Mouse (Mus musculus): ENCODE results near the gene Vill.

Vill gene

DNA sequence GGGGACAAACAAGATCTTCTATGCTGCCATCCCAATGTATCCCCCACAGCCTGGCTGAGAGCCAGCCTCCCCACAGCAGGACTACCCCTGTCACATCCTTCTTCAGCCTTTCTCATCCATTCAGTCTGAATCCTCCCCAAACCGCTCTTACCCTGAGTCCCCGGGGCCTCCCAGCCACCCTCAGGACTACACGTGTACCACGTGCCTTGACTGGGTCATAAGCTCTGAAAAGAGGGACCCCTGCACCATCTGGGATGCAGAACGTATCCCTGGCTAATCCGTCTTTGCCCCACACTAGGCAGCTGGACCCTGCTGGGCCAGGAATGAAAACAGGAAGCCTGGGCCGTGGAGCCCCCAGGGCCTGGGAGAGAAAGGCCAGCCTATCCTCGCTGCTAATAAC is 29.5 kb downstream of the Vill start:
- DNase-seq (ENCODE audit: low read depth): no peak

DNA sequence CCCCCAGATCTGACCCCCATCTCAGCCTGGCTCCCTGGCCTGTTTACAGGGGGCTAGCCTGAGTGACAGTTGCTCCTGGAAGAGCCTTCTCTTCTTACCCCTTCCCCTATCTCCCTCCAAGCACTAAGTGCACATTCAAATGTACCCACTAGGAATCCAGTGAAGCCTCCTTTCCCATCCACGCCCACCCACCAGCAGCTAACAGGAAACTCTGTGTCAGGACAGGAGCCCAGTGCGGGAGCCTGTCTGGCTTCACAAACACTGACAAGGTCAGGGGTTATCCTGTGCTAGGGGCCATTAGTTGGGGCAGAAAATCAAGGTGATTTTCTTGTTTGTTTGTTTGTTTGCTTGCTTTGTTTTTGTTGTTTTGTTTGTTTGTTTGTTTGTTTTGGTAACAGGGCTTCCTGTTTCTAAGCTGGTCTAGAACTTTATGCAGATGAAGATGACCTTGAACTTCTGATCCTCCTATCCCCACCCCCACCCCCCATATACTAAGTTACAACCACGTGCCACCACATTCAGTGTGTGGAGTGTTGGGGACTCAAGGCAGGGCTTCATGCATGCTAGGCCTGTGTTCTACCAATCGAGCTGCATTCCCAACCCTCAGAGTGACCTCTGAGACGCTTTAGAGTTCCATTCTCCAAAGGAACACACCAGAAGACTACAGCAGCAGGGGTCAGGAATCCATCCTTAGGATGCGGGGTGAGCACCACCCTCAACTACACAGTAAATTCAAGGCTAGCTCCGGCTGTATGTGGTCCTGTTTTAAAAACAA is 30.3 kb downstream of the Vill start:
- DNase-seq (ENCODE audit: low read depth): no peak

DNA sequence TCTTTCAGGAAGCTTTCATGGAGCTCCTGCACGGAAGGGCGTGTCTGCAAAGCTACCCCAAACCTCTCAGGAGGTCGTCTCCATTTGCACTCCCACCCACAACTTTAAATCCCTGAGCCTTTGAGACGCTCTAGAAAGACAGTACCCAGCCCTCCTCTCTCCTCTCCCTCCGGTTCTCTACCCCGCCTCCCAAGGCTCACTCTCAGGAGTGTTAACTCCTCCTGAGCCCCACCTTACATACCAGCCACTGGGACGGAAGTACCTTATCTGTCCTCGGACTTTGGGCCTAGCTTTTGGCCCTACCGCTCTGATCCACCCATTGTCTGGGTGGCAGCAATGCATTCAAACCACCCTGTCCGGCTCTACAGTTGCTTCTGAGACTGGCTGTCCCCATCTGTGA is 31.4 kb downstream of the Vill start:
- no peak for DNase-seq (ENCODE audit: low read depth)

DNA sequence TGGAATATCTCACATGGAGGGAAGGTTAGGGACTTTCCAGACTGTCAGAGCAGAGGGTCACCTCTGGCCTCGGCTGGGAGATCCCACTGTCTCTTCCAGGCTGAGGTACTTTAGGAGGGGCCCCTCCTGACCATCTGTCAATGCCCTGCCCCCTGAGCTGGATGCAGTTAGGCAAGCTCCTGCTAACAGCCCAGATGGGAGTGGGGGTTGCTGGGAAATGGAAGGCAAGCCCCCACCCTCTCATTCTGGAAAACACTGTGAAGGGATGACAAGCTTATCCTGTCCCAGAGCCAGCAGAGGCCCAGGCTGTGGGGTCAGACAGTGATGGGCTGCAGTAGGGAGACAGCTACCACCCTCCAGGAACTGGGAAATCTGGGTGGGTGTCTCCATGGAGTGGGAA is 33.9 kb downstream of the Vill start:
- no peak for DNase-seq (ENCODE audit: low read depth)

DNA sequence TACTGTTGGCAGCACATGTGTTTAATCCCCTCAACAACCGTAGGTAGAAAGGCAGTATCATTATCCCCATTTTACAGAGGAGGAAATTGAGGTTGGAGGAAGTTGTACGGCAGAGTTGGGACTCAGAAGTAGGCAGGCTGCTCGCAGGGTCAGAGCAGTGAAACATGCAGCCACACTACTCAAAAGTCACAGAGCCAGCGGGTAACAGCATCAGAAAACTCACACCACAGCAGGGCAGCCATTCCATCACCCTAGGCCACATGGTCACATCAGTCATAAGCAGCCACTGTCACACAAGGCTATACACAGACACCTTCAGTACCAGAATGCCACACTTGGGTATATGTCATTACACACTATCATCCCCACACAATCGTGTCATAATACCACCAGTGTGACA is 34.7 kb downstream of the Vill start:
- no peak for DNase-seq (ENCODE audit: low read depth)

DNA sequence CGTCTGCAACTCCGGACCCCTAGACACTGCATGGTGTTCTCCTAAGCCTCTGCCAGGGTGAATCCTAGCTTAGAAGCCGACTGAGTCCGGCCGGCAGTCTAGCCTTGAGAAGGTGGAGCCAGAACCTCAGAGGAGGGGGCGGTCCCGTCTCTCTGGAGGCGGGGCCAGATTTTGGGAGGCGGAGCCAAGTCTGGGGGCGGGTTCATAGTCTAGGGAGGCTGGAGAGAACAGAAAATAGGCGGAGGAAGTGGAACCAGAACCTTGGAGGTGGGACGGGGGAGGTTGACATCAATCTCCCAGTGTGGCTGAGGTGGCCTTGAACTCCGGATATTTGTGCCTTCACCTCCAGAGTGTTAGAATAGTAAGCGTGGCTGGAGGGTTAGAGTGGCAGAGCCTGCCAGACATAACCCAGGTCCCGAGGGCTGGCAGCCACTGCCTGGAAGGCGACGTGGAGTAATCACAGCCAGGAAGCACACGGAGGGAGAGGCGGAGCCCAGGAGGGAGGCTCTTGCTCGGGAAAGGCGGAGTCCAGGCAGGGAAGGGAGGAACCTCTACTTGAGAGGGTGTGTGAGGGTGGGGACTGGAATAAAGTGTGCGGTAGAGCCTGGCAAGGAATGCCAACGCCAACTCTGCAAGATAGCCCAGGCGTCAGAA is 35.7 kb downstream of the Vill start:
- peak; percentile 88 for DNase-seq (ENCODE audit: low read depth)

DNA sequence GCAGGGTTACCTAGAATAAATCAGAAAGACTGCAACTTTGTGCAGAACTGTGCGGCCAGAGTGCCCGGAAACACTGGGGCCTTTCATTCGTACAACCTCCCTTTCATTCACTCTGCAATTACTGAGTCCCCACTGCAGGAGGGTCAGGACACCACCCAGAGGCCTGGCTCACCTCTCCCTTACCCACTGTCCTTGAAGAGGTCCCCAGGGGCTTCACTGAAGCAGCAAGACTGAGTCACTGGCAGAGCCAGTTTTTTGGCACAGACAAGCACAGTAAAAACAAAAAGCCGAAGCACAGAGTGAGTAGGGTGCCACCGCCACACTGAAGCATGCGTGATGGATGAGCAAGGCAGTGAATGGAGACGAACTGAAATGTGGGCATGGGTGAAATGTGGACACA is 36.9 kb downstream of the Vill start:
- no peak for DNase-seq (ENCODE audit: low read depth)

DNA sequence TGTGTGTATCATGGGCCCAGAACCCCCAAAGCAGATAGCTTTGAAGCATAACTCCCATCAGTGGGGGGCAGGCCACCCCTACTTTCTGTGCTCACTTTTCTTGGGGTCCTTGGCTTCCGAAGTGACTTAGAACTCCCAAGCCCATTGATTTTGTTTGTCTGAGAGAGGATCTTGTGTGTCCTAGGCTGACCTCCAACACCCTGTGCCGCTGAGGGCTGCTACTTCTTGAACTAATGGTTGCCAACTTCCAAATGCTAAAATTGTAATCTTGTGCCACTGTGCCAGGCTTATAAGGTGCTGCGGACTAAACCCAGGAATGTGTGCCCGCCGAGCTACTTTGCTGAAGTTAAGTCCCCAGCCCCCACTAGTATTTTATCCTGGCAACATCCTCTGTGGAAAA is 37.9 kb downstream of the Vill start:
- DNase-seq (ENCODE audit: low read depth): no peak

DNA sequence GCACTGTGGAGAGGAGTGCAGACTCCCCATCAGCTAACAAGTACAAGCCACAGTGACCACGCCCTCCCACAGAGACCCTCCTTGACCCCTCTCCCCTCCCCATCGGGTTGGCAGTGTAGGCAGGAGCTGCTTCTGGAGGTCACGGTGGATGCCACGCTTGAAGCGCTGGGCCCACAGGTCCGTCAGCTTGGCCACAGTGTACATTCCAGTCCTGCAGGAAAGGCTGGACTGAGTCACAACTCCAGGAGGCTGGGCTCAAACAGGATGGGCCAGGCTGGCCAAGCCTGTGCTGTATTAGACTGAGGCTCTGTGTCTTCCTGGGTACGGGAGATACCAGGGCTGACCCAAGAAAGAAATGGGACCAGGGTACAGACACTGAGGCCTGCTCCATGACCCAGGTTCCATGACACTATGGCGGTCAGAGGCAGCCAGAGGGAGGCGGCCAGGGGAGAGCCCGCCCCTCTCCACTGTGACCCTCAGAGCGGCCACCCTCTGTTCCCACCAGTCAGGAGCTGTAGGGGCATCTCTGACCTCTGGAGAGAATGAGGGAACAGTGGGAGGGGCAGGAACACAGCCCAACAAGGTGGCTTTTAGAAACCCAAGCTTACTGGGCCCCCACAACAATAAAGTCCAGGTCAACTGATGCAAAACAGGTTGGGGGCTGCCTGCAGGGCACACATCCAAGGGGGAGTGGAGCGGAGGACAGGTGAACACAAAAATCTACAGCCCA is 39.2 kb downstream of the Vill start:
- DNase-seq (ENCODE audit: low read depth): no peak

DNA sequence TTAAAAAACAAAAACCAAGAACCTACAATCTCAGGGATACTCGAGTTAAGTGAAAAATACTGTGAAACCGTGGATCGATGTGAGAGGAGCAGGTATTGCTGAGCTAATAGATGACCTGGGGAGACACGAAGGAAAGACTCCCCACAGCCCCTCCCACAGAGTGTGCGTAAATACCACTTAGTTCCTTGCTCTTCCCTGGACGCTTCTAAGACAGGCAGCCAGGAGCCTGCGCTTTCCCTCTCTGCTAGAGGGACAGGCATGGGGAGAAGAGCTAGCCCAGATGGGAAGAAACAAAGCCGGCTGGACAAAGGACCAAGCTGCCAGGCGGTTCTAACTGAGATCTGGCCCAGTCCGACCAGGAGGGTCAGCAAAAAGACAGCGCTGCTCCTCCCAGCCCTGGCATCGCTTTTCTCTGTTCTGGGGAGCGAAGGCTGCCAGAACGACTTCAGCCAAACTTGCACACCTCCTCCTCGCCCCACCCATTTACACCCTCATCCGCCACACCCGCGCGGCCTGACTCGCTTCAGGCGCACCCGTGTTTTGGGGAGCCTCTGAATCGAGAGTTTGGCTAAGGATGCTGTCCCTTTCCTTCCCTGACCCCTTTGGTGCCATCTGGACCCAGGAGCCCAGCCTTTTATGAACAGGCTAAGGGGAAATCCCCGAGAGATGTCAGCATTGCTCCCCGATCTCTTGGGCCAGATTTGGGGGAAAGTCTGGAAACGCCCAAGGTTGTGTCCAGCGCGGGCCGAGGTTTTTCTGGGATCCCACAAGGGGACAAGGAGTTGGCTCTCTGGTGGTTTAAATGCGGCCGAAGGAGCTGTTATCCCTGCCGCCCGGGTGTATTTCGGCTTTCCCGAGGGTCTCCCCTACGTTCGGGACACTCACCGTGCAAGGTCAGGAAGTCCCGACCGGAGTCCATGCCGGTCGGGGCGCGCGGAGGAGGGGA is 40.2 kb downstream of the Vill start:
- DNase-seq (ENCODE audit: low read depth): no peak

DNA sequence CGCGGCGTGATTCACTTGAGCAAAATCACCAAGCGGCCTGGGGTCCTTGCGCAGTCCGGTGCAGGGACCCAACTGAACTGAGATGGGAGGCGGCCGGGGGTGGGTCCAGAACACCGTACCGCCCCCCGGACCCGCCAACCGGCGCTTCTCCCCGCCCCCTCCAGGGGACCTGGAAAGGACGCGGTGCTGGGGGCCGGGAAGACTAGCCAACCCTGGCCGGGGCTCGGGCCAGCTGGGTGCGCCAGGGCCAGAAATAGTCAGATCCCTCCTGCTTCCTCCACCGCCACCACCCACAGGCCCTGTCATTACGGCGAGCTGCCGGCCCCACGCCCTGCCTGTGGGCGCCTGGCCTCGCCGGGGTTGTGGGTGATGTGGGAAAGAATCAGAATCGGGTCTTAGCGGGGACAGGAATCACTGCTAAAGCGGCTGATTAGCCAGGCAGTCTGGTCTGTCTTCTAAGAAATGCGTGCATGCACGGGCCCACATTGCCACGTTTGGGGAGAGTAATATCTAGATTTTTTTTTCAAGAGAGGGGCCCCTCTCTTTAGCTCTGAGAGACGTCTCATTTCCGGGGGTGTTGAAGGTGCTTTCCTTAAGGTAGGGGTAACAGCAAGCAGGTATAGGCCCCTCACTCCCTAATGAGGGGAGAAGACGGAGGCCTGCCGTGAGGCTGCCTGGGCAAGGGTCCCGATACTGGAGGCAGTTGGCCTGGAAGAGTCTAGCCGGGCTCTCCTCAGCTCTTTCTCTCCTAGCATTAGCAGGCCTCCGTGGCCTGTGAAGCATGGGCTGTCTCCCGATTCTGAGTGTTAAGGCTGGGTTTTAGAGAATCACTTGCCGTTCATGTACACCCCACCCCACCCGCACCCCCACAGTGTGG is 41.1 kb downstream of the Vill start, which contains the start of gene Plcd1:
Gene Plcd1 (minus strand): TSS at position 84 of the 877 bp plus-strand sequence.
- DNase-seq (ENCODE audit: low read depth): no peak

DNA sequence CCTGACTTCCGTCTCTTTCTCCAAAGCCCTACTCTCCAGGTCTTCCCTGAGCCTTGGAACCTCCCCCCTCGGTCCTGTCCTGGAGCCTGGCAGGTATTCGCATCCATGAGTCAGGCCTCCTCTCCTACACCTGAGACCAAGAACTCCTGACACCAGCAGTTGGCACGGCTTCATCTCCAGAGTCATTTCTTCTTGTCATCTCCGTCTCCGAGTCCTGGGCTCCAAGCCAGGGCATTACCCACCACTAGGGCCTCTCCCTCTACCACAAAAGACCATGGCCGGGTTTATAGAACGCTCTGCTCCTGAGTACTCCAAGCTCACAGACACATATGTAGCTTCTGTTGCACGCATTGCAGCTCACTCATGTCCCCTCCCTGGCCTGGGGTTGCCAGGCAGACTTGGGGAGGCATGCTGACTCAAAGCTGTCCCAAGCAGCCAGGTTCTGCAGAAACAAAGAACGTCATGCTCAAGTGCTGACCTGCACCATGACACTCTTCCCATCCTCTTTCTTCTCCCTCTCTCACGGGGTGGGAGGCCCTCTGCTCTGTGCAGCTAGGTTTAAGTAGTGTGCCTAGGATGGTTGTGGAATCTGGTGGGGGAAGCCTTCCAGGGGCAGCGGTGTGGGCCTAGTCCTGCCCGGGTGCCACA is 42.0 kb downstream of the Vill start:
- DNase-seq (ENCODE audit: low read depth): no peak

DNA sequence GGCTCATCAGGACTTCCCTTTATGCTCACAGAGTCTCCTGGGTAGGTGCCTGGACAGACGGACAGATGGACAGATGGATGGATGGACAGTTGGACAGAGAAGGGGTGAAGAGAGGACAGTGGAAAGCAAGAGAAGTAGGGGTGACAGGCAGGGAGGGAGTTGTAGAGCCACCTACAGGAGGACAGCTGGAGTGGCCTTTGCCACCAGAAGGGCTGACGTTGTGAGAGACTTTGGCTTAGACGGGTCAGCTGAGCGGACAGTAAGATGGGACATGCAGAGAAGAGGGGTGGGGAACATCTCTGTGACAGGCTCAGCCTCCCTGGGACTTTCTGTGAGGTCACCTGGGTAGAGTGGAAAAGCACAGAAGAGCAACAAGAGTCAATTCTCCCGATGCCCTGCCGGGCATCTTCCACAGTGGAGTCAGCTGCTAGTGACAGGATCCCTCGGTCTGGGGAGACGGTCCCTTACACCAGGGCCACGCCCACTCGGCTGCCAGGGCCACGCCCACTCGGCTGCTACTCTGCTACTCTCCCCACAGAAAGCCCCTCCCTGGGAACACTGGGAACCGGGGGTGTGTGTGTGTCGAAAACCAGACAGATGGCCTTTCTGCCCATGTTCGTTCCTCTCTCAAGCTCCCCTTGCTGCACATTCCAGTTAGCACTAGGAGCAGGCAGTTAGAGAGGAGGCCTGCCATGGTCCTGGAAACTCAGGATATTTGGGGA is 47.8 kb downstream of the Vill start:
- DNase-seq (ENCODE audit: low read depth): no peak

DNA sequence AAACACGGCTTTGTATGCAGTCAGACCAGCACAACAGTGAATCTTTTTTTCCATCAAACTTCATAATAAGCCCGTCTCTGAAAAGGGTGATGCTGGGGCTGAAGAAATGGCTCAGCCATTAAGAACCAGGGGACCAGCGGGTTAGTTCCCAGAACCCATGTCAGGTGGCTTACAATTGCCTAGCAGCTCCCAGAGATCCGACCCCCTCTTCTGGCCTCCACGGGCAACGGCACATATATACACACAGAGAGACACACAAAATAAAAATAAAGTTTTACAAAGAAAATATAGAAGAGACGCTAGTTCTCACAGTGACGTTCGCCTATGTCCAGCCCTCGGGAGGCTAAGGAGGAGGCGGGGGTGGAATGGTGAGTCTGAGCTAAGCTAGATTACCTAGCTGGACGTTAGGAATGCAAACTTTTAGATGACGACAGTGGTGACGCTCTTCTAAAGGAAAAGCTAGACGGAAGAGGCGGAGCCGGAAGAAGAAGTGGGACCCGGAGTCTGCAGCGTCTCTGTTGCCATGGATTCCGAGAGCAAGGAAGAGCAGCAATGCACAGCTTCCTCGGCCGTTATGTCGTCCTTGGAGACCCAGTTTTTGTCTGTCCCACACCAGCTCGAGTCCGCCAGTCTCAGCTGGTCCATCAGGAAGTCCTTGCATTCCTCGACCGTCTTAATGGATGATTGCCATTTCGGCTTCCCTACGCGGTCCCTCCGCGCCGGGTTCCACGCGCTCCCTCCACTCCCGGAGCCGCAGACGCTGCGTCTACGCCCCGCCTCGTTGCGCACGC is 49.6 kb downstream of the Vill start, which contains the start of gene Dlec1:
Gene Dlec1 (plus strand): TSS at position 487 of the 791 bp plus-strand sequence.
- DNase-seq (ENCODE audit: low read depth): peak; percentile 76

DNA sequence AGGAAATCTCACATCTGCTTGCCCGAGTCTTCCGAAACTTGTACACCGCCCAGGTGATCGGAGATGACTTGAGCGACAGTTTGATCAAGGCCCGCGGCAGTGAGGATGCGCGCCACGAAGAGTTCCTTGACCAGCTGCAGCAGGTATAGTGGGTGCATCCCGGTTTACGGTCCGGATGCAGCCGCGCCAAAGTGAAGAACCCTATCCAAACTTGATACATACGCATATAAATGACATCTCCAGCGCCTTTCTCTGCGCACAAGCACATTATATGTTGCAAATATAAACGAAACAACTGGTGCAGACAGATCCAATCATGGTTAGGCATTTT is 50.2 kb downstream of the Vill start:
- no peak for DNase-seq (ENCODE audit: low read depth)

DNA sequence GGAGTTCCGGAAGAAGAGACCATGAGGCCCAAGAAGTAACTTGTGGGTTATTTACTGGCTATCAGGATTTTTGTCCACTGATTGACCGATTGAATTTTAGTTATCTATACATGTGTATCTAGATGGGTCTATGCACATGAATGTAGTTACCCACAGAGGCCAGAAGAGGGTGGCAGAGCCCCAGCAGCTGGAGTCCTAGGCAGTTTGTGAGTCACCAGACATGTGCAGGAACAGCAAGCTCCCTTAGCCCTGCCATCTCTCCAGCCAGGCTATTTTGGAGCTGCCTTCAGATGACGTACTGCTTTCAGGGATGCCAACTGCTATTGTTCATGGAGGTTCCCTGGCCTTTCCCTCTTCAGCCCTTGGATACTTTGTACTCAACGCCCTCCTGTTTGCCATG is 55.0 kb downstream of the Vill start:
- DNase-seq (ENCODE audit: low read depth): peak; percentile 29

DNA sequence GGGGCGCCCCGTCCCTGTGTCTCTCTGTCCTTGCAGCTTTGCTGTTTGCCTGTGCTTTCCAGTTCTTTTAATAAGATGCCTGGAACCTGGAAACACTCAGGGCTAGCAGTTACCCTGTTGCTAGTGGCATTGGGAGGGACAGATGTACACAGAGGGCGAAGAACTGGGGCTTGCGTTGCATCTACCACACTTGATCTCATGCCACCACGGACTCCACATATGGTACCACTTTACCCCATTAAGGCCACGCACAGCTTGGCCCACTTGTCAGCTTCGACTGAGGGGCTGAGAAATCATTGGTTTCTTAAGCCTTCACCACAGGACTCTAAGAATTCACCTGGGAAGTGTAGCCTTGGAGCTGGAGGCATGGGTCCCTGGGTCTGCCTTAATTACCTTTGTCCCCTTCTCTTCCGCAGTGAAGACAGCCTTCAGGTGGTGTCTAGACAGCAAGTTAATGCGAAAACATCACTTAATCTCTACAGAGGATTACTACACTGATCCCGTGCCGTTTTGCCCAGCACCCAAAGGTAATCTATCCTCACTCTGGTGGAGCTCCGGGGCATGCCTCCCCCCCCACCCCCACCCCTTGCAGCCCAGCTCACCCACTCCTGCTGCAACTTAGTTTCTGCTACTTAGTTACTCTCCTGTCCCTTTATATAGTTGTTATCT is 57.2 kb downstream of the Vill start:
- no peak for DNase-seq (ENCODE audit: low read depth)

DNA sequence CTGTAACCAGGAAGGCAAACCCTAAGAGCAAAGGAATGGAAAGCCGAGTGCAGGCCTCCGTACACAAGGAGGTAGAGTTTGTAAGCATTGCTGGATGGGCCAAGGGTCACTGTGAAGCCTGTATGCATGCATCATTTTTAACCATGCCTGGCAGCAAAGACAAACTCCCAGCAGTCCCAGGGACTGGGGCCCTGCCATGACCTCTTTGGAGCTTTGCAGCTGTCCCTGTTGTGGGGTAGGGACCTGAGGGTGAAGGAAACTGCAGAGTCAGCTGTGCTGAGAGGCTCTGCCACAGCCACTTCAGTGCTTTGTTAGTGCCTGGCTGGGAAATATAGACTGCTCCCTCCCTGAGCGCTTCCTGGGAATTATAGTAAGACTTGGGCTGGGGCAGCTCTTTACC is 58.1 kb downstream of the Vill start:
- no peak for DNase-seq (ENCODE audit: low read depth)
